Mouse (Mus musculus) spleen, postnatal 14 days (tissue): ENCODE data around the gene Impdh1.
A peak's percentile ranks its signal among the peaks of the same experiment; 100 is the strongest.
"Not testable (repeated sequence)": the region's sequence is repeated elsewhere in the genome, so short reads cannot be mapped to it uniquely, and the experiment has no call there.

Experiments used
- DNase-seq, 2 experiments: peaks; one replicate each; pipeline ENCODE4 v3.0.0; 2021 to 2022; ENCODE audit warnings: low spot score in 2 of 2

The Impdh1 gene

DNA sequence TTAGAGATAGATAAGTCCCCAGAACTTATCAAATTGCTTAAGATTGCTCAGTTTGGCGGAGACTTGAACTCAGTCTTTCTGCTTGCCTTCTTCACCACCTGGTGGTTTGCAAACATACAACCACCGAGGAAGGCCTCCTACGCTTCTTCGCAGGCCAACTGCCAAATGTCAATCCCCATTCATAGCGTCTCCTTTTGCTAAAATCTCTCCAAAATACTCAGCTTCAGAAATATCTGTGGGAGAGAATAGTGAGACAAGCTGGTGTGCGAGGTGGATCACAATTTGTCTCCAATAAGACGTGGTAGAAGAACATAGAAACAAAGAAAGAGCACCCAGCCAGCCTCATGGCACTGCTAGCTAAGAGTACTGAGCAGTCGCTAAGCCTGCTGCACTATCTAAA lies 36.3 kb downstream of the Impdh1 start:
- DNase-seq = no peak

DNA sequence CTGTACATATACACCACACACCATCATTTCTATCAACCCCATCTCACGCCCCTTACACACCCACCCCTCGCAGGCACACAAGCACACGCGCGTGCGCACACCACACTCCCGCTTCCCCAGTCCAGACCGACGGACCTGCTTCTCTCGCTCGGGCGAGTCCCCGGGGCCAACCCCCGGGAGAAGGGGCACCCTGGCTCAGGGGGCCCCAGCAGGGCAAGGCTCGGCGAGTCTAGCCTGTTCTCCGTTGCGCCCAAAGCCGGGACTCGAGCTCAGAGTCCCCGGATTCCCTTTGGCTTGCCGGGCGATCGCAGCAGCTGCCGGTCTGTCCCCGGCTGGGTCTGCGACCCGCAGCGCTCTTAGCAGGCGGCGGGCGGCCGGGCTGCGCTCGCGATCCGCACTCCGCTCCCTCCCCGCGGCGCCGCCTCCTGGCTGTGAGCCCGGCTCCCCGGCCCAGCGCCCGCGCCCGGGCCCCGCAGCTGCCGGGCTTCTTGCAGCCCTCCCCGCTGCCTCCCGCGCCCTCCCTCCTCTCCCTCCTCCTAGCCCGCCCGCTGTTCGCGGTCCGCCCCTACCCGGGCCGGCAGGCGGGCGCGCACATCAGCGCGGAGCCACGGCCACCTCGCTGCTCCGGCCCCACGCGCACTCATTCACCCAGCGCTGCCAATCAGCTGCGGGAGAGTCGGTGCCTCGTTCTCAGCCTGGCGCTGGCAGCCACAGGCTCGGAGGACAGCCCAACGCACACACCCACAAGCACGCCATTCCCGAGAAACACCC lies 37.1 kb downstream of the Impdh1 start, which contains the start of gene Prrt4:
Gene Prrt4 (minus strand): TSS at position 697 of the 771 bp plus-strand sequence.
- no peak for DNase-seq

DNA sequence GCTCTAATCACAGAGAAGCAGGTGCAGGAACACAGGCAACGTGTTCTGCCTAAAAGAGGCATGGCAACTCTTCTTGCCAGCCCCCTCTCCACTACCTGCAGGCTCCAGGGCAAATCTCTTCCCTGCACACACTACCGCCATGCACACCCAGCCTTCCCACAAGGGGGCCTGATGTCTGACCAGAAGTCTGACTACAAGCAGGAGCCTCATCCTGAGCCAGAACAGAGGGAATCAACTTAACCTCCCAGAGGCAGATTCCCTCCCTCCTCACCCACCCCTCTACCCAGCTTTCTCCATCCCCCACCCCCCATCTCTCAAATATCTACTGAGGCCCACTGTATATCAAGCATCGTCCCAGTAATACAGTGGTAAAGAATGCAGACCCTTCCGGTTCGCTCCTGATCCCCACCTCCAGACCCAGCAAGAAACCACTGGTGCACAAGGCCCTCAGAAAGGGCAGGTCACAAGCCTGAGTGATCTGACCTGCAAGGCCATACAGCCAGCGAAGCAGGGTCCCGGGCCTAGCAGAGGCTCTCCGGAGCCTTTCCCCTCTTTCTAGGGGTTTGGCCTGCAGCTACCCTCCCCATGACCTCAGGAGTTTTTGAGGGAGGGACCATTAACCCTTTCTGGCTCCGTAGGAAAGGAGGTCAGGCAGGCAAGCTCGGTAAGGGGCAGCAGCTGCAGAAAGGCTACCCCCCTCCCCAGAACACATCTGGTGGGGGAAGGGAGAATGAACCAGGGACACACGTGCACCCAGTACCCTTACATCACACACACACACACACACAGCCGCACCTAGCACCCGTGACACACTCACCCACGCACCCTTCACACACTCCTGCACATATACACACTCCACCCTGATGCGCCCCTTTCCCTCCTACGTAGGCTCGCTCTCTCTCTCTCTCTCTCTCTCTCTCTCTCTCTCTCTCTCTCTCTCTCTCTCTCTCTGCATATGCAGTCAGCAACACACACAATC lies 38.0 kb downstream of the Impdh1 start:
- DNase-seq = no peak

DNA sequence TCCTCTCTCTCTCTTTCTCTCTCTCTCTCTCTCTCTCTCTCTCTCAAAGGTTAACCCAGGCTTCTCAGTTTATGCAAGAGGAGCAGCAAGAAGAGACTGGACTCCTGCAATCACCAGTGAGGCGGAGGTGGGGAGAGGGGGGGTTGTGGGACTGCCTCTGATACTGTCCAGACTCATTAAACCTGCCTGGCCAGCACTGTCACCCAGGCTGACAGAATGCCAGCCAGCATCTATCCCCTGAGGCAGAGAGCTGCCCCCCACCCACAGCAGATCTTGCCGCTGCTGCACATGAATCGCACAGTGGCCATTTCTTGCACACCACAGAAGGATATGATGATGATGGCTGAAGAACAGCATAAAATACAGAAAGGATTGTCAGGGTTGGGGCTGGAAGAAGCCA lies 41.1 kb downstream of the Impdh1 start:
- no peak for DNase-seq

DNA sequence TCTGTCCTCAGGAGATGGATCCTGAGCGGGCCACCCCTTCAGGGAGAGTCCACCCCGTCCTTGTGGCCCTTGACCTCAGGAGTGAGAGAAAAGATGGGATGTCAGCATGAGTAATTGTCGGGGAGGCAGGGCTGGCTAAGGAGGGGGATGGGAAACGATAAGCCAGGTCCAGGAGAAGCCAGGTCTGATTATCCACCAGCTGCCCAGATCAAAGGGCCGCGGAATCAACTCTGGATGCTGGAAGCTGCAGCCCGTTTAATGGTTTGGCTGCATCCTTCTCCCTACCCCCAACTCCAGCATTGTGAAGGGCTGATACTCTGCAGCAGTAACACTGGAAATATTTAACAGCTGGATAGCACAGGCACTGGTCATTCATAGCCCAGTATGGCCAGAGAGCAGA lies 41.8 kb downstream of the Impdh1 start:
- DNase-seq = no peak

DNA sequence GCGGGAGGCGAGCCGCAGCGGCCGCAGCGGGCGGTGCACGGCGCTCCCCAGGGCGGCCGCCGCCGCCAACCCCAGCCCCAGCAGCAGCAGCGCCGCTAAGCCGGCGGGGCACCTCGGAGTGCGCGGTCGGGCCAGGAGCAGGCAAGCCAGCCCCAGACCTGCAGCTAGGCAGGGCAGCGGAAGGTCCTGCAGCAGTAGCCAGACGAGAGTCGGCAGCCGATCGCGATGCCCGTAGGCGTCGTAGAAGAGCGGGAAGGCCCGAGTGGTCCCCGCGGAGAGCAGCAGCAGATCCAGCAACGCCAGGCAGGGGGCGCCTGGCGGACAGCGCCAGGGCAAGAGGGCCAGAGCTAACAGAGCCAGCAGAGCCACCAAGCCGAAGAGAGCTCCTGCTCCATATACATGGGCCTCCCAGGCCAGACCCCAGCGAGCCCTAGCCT lies 45.2 kb downstream of the Impdh1 start:
- DNase-seq = peak; percentile 47 to 55

DNA sequence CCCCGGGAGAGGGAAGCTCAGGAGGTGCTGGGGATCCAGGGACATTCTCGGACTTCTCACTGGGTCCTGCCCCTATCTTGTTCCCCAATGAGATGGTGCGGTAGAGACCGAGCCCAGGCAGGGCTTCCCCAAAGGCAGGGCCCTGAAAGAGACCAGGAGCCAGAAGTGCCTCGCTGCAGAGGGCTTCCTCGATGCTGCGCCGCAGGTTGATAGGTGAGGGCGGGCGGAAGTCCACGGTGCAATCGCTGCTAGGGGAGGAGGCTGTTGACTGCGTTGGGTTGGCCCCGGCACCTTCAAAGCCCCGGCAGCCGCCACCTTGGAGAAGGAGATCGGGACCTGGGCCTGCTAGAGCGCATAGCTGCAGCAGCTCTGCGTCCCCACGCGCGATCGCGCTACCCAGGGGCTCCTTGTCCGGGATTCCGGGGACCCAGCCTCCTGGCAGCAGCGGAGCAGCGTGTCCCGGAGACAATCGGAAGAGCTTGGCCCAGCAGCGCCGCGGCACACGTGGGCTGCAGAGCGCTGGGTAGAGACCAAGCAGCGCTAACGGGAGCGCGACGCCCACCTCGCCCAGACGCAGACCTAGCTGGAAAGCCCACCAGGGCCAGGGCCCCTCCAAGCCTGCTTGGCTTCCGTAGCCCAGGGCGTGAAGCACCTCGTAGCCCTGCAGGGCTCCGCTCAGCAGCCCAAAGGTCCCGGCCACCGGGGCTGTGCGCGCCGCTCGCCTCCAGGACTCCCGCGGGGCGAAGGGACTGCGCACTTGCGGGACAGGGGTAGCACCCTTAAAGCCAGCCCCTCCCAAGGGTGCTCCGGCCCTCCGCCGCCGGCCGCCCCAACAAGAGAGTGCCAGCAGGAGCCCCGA lies 45.9 kb downstream of the Impdh1 start:
- peak in 1 of 2 experiments; percentile 15 for DNase-seq

DNA sequence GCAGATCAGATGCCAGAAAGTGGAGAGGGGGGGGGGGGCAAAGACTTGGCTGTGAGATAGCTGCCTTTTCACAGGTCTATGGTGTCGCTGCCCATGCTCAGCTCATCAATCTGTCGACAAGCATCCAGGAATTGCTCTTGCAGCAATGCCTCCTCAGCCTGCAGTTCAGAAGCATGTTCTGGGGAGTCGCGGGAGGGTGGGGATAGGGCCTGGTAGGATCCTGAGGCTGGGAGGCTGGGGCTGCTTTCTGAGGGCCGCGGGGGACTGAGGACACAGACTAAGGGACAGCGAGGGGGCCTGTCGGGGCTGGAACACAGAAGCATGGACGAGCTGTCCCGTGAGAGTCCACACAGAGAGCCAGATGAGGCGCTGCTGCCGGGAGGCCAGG lies 46.5 kb downstream of the Impdh1 start:
- DNase-seq = no peak

DNA sequence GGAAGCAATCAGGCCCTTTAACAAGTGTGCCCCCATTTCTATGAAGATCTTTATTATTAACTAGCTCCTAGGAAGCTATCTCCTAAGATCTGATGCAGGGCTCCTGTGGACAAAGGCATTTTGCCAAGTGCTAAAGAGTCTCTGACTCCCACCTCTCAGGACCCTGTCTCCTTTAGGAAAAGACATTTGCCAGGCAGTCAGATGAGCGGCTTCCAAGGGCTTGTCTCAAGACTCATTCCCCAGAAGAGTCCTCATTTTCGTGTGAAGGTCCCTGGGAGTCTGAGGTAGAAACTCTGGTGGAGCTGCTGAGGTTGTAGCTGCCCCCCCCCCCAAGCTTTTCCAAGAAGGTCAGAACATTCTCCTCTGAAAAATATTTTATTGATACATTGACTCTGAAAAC lies 47.3 kb downstream of the Impdh1 start:
- no peak for DNase-seq

DNA sequence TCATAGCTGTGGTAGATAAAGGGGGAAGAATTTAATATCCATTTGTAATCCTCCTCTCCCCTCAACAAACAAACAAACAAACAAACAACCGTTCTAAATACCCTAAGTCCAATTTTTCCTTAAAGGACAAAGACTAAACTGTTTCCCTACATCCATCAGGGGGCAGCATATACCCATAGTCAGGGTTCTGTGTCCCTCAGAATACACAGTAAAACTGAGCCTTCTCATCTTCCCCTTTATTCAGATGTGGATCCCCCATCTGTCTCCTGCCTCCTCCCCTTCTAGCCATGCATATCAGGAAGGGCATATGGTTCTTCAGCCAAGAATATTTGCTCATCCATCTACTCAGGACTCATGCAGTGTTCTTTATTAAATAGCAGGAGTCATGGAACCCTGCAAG lies 50.0 kb downstream of the Impdh1 start:
- no peak for DNase-seq

DNA sequence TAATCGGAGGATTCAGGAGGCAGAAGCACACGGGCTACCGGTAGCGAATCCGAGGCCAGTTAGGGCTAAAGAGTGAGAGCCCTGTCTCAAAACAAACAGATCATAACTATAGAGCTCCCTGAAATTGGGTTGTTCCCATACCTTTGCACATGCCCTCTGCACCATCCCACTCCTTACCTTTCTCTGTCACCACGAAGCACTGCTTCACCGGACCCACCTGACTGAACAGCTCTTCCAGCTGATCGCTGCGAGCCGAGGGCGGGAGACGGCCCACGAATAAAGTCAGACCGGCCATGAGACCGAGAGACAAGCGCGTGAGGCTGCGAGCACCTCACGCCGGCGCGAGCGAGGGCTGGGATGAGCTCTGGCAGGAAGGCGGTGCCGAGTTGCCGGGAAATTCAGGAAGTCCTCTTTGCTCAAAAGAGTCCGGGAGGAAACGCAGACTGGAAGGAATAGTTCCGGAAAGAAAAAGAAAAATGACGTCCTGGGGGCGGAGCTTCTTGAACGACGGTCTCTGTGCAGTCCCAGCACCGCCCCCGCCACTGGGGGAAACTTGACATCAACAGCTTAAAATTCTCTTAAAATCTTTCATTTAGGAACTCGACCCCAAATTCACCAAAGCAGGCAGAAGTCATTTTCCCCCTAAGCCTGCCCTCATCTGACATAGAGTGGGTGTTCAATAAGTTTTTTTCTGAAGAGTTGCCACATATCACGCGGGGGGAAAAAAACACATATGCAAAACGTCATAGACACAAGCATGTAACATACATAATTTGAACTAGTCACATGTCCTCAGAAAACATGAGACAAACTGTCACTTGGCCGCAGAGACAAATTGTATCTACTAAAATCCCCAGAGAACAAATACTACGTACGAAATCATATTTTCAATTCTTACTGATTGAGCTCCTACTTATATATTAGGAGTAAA lies 51.6 kb downstream of the Impdh1 start, which contains the start of gene Rbm28:
Gene Rbm28 (minus strand): TSS at position 693 of the 931 bp plus-strand sequence.
- peak; percentile 58 to 71 for DNase-seq

DNA sequence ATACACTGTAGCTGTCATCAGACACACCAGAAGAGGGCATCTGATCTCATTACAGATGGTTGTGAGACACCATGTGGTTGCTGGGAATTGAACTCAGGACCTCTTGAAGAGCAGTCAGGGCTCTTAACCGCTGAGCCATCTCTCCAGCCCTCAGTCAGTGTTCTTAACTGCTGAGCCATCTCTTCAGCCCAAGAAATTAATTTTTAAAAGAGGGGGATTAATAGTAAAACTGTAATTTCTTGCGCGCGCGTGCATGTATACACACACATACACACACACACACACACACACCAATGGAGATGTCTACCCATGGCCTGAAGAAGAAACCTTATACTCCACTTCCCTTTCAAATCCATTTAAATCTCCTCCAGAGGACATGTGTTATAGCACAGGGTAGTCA lies 54.9 kb downstream of the Impdh1 start:
- not testable (repeated sequence) for DNase-seq

DNA sequence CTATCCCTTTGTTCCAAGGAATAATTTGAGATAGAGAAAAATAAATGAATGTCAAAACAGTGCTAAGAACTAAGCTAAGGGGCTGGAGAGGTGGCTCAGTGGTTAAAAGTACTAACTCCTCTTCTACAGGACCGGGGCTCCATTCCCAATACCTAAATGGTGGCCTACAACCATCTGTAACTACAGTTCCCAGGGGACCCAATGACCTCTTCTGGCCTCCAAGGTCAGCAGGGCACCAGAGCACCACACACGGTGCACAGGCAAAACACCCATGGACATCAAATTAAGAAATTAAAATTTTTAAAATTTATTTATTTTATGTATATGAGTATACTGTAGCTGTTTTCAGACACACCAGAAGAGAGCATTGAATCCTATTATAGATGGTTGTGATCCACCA lies 55.4 kb downstream of the Impdh1 start:
- no peak for DNase-seq

DNA sequence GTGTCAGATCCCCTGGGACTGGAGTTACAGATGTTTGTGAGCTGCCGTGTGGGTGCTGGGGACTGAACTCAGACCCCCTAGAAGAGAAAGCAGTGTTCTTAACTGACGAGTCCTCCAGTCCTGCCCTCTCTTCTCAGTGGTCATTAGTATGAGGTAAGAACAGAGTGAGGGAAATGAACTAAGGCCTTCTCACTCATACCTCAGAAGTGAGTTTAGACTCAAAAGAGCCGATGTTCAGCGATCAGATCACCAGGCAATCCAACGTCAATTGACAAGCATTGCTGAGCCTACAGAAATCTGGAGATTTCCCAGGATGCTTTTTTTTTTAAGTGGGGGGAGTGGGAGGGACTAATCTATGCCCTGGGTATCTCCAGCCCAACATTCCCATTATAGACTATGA lies 59.8 kb downstream of the Impdh1 start:
- DNase-seq = no peak
